Mouse (Mus musculus) lung, adult 2 months (tissue): Measurements from ENCODE around the gene Smtnl1. TPM values are rescaled to one million over a fixed set of nuclear protein-coding genes. Genes with fewer than 3 reads are reported as not detected.

Experiments used
- DNase-seq: peaks from one replicate; pipeline ENCODE4 v3.0.0; 2022
- H3K4me1 ChIP-seq: fragments of 200-500 bp; 2 replicates; pipeline ENCODE4 v1.6.1; 2011; ENCODE audit warnings: low read length; ENCODE audit not compliant: control insufficient read depth, insufficient read depth
- H3K4me3 ChIP-seq: fragments of 200-500 bp; replicated peaks from 2 replicates; pipeline ENCODE3; 2011; ENCODE audit warnings: low read depth, mild to moderate bottlenecking, control low read depth, low read length; ENCODE audit errors: extremely low read depth
- CTCF ChIP-seq: fragments of 200-500 bp; IDR thresholded peaks from 2 replicates; pipeline ENCODE4 v1.5.1; 2011; ENCODE audit warnings: mild to moderate bottlenecking, low read length, control low read depth; ENCODE audit not compliant: insufficient read depth
- POLR2A ChIP-seq: fragments of 200-500 bp; IDR thresholded peaks from 2 replicates; pipeline ENCODE4 v1.6.1; 2011; ENCODE audit warnings: low read depth, mild to moderate bottlenecking, control low read depth, low read length, borderline replicate concordance; ENCODE audit errors: extremely low read depth
- WGBS: fragments of 180-500 bp; shearing (Covaris S2); methylation state at CpG from one replicate; pipeline ENCODE4 v1.1.7; 2018; 5-methylcytosine and 5-hydroxymethylcytosine counted together
- polyA plus RNA-seq: library from polyadenylated mRNA; depleted of rRNA; stranded (reverse); fragments of >200 nt; gene quantifications from 2 replicates; pipeline ENCODE4 v1.2.3, GENCODE M21; 2012

Smtnl1 gene
- polyA plus RNA-seq, 1 experiment: 3.5 TPM

GRCm38 (mm10) chr2:84779210-84779609 lies 43.2 kb downstream of the Smtnl1 start:
- DNase-seq: no peak
- H3K4me3 ChIP-seq: no peak overlapping the region
- 41% methylated on average over 6 of the region's 6 CpGs for WGBS
- H3K4me1 ChIP-seq: no peaks in the 10 kb centered on the region
- TF ChIP-seq CTCF (peak; percentile 24; the same call in 1 of the 2 replicates), POLR2A (no peak)

- Histone ChIP-seq H3K4me1 (no peaks in the 10 kb centered on the region), H3K4me3 (no peak overlapping the region)
- TF ChIP-seq POLR2A: no peak
- TF ChIP-seq CTCF: no peak
- DNase-seq: no peak
- 52% methylated on average over 3 of the region's 3 CpGs for WGBS
Observed at GRCm38 (mm10) chr2:84777706-84778105, 44.7 kb downstream of the Smtnl1 start.

GRCm38 (mm10) chr2:84775665-84776064 lies 46.8 kb downstream of the Smtnl1 start:
- no peak for DNase-seq
- no peaks in the 10 kb centered on the region for H3K4me1 ChIP-seq
- no peak overlapping the region for H3K4me3 ChIP-seq
- 58% methylated on average over 6 of the region's 6 CpGs for WGBS
- TF ChIP-seq CTCF (no peak), POLR2A (no peak)

- TF ChIP-seq POLR2A: no peak
- no peak for TF ChIP-seq CTCF
- WGBS: 44% methylated on average over 9 of the region's 9 CpGs
- DNase-seq: no peak
- Histone ChIP-seq H3K4me1 (no peaks in the 10 kb centered on the region), H3K4me3 (peak within 1 kb of the TSS; percentile 69)
Observed at GRCm38 (mm10) chr2:84775241-84775640, 47.2 kb downstream of the Smtnl1 start, which contains the start of gene Serping1. TSS of gene Serping1 (minus strand) at chr2:84775444.

GRCm38 (mm10) chr2:84774751-84775150 lies 47.7 kb downstream of the Smtnl1 start:
- TF ChIP-seq CTCF (no peak), POLR2A (peak; percentile 77; the same call in 1 of the 2 replicates)
- H3K4me3 ChIP-seq: peak overlapping the region; percentile 69
- H3K4me1 ChIP-seq: no peaks in the 10 kb centered on the region
- peak; percentile 51 for DNase-seq
- WGBS: 21% methylated on average over 15 of the region's 15 CpGs

GRCm38 (mm10) chr2:84773195-84773594 lies 49.3 kb downstream of the Smtnl1 start:
- WGBS: 66% methylated on average over 5 of the region's 5 CpGs
- H3K4me3 ChIP-seq: peak overlapping the region; percentile 44
- TF ChIP-seq CTCF (no peak), POLR2A (no peak)
- H3K4me1 ChIP-seq: no peaks in the 10 kb centered on the region
- no peak for DNase-seq

GRCm38 (mm10) chr2:84772454-84772853 lies 50.0 kb downstream of the Smtnl1 start:
- 73% methylated on average over 4 of the region's 4 CpGs for WGBS
- Histone ChIP-seq H3K4me1 (no peaks in the 10 kb centered on the region), H3K4me3 (no peak overlapping the region)
- no peak for TF ChIP-seq CTCF
- TF ChIP-seq POLR2A: no peak
- DNase-seq: no peak

GRCm38 (mm10) chr2:84770501-84770900 lies 52.0 kb downstream of the Smtnl1 start:
- H3K4me3 ChIP-seq: no peak overlapping the region
- DNase-seq: no peak
- no peak for TF ChIP-seq CTCF
- TF ChIP-seq POLR2A: peak; percentile 40; the same call in 1 of the 2 replicates
- H3K4me1 ChIP-seq: no peaks in the 10 kb centered on the region
- 58% methylated on average over 6 of the region's 6 CpGs for WGBS

- no peak for TF ChIP-seq CTCF
- TF ChIP-seq POLR2A: no peak
- H3K4me3 ChIP-seq: no peak overlapping the region
- DNase-seq: no peak
- no peaks in the 10 kb centered on the region for H3K4me1 ChIP-seq
- 26% methylated on average over 1 of the region's 1 CpGs for WGBS
Observed at GRCm38 (mm10) chr2:84762818-84763217, 59.6 kb downstream of the Smtnl1 start.

GRCm38 (mm10) chr2:84762295-84762694 lies 60.2 kb downstream of the Smtnl1 start:
- H3K4me1 ChIP-seq: no peaks in the 10 kb centered on the region
- TF ChIP-seq POLR2A: no peak
- no peak for TF ChIP-seq CTCF
- DNase-seq: no peak
- 63% methylated on average over 4 of the region's 4 CpGs for WGBS
- no peak overlapping the region for H3K4me3 ChIP-seq
